Mouse (Mus musculus) testis, adult 2 months (tissue): ENCODE measurements around the gene Plekho1. TPM values are rescaled to one million over a fixed set of nuclear protein-coding genes. Genes with fewer than 3 reads are reported as not detected.

ENCODE experiments used
- H3K27ac ChIP-seq: fragments of 200-500 bp; 2 replicates; pipeline ENCODE4 v1.5.1; 2012; ENCODE audit warnings: low read depth, low read length; ENCODE audit not compliant: control insufficient read depth, insufficient read depth
- H3K27me3 ChIP-seq: fragments of 200-500 bp; 2 replicates; pipeline ENCODE4 v1.6.1; 2012; ENCODE audit warnings: mild to moderate bottlenecking, low read length, moderate library complexity; ENCODE audit not compliant: control insufficient read depth, insufficient read depth
- H3K36me3 ChIP-seq: fragments of 200-500 bp; 2 replicates; pipeline ENCODE4 v1.6.1; 2012; ENCODE audit warnings: mild to moderate bottlenecking, low read length; ENCODE audit not compliant: control insufficient read depth, insufficient read depth
- H3K4me1 ChIP-seq: fragments of 200-500 bp; 2 replicates; pipeline ENCODE4 v1.6.1; 2012; ENCODE audit warnings: low read length; ENCODE audit not compliant: control insufficient read depth, insufficient read depth
- H3K4me3 ChIP-seq: fragments of 200-500 bp; 2 replicates; pipeline ENCODE4 v1.5.1; 2012; ENCODE audit warnings: low read depth, mild to moderate bottlenecking, low read length, moderate library complexity, mixed read lengths; ENCODE audit not compliant: control insufficient read depth
- CTCF ChIP-seq: fragments of 200-500 bp; IDR thresholded peaks from 2 replicates; pipeline ENCODE4 v1.5.1; 2012; ENCODE audit warnings: low read depth, mild to moderate bottlenecking, inconsistent platforms, low read length, moderate library complexity; ENCODE audit not compliant: control insufficient read depth, insufficient read depth, insufficient replicate concordance
- POLR2A ChIP-seq: fragments of 200-500 bp; IDR thresholded peaks from 2 replicates; pipeline ENCODE4 v1.6.1; 2012; ENCODE audit warnings: low read depth, mild to moderate bottlenecking, inconsistent platforms, low read length, moderate library complexity; ENCODE audit not compliant: control insufficient read depth
- polyA plus RNA-seq: library from polyadenylated mRNA; depleted of rRNA; stranded (reverse); fragments of >200 nt; gene quantifications from 2 replicates; pipeline ENCODE4 v1.2.3, GENCODE M21; 2012; rRNA removed

The Plekho1 gene
- polyA plus RNA-seq, 1 experiment: 43.8 TPM

GRCm38 (mm10) chr3:95938835-95939234, 57.0 kb downstream of the Plekho1 start:
- Histone ChIP-seq H3K27me3 (no peaks in the 10 kb centered on the region), H3K4me3 (no peak overlapping the region), H3K4me1 (peaks cover 2% of the 10 kb centered on the region; the same call in 1 of the 2 replicates), H3K27ac (no peak overlapping the region), H3K36me3 (no peaks in the 10 kb centered on the region)
- TF ChIP-seq CTCF (peak; percentile 35; the same call in 1 of the 2 replicates), POLR2A (no peak)

Other genes starting within 250 kb of the Plekho1 start
- 24.7 and 25.7 TPM in 2 replicates for gene Tars2, start 235.8 kb downstream of the Plekho1 start, polyA plus RNA-seq
- gene Rprd2, start 177.1 kb downstream of the Plekho1 start, polyA plus RNA-seq: 18.4 and 18.6 TPM in 2 replicates
- 14.9 and 15.5 TPM in 2 replicates for gene Prpf3, start 140.1 kb downstream of the Plekho1 start, polyA plus RNA-seq
- 30.5 and 40.4 TPM in 2 replicates for gene Mrps21, start 124.5 kb downstream of the Plekho1 start, polyA plus RNA-seq
- gene Ciart, start 113.8 kb downstream of the Plekho1 start, polyA plus RNA-seq: 16.2 and 16.5 TPM in 2 replicates
- 1.7 and 2.4 TPM in 2 replicates for gene BC028528, start 104.0 kb downstream of the Plekho1 start, polyA plus RNA-seq
- gene Aph1a, start 102.0 kb downstream of the Plekho1 start, polyA plus RNA-seq: 14.9 and 17.6 TPM in 2 replicates
- gene Car14, start 91.3 kb downstream of the Plekho1 start, polyA plus RNA-seq: 2.0 TPM in 2 replicates
- 4.4 and 6.0 TPM in 2 replicates for gene Anp32e, start 66.8 kb downstream of the Plekho1 start, polyA plus RNA-seq
- gene Vps45, start 62.5 kb upstream of the Plekho1 start, polyA plus RNA-seq: 3.3 and 4.1 TPM in 2 replicates
- gene Otud7b, start 108.5 kb upstream of the Plekho1 start, polyA plus RNA-seq: 46.0 and 46.1 TPM in 2 replicates
- gene Mtmr11, start 166.0 kb upstream of the Plekho1 start, polyA plus RNA-seq: 0.93 and 1.1 TPM in 2 replicates
- 141 and 143 TPM in 2 replicates for gene Sf3b4, start 176.3 kb upstream of the Plekho1 start, polyA plus RNA-seq
- 0.54 and 1.7 TPM in 2 replicates for gene Sv2a, start 185.2 kb upstream of the Plekho1 start, polyA plus RNA-seq
- gene Bola1, start 223.7 kb upstream of the Plekho1 start, polyA plus RNA-seq: 38.3 and 47.3 TPM in 2 replicates
- gene Hist2h2ab, start 223.9 kb upstream of the Plekho1 start, polyA plus RNA-seq: 3.7 and 3.9 TPM in 2 replicates
- gene Hist2h2ac, start 224.9 kb upstream of the Plekho1 start, polyA plus RNA-seq: 7.3 and 9.4 TPM in 2 replicates
- gene Hist2h2be, start 225.1 kb upstream of the Plekho1 start, polyA plus RNA-seq: 11.3 and 13.0 TPM in 2 replicates
- 18.0 and 18.3 TPM in 2 replicates for gene Hist2h3c2, start 243.1 kb upstream of the Plekho1 start, polyA plus RNA-seq
- gene Hist2h2aa2, start 244.3 kb upstream of the Plekho1 start, polyA plus RNA-seq: 37.8 and 209 TPM in 2 replicates
- 1,076 and 1,288 TPM in 2 replicates for gene Hist2h2aa1, start 249.5 kb upstream of the Plekho1 start, polyA plus RNA-seq